Mouse (Mus musculus) bone marrow, adult 2 months (tissue): Measurements from ENCODE around the gene Cd180. TPM values are rescaled to one million over a fixed set of nuclear protein-coding genes. Genes with fewer than 3 reads are reported as not detected.

Source experiments
- H3K27ac ChIP-seq: fragments of 200-500 bp; 2 replicates; pipeline ENCODE4 v1.5.1; 2012; ENCODE audit warnings: low read depth, mild to moderate bottlenecking, control low read depth, inconsistent platforms, low read length; ENCODE audit not compliant: control insufficient read depth, poor library complexity, insufficient read depth
- H3K4me1 ChIP-seq: fragments of 200-500 bp; 2 replicates; pipeline ENCODE4 v1.6.1; 2011; ENCODE audit warnings: low read length; ENCODE audit not compliant: control insufficient read depth, insufficient read depth
- H3K4me3 ChIP-seq: fragments of 200-500 bp; replicated peaks from 2 replicates; pipeline ENCODE3; 2011; ENCODE audit warnings: mild to moderate bottlenecking, low read depth, low read length, control low read depth; ENCODE audit not compliant: control insufficient read depth
- CTCF ChIP-seq: fragments of 200-500 bp; IDR thresholded peaks from 2 replicates; pipeline ENCODE4 v1.5.1; 2011; ENCODE audit warnings: low read length, control low read depth; ENCODE audit not compliant: control insufficient read depth, insufficient read depth
- POLR2A ChIP-seq: fragments of 200-500 bp; IDR thresholded peaks from 2 replicates; pipeline ENCODE4 v1.6.1; 2011; ENCODE audit warnings: low read depth, mild to moderate bottlenecking, control low read depth, low read length, borderline replicate concordance; ENCODE audit not compliant: control insufficient read depth
- WGBS: fragments of 180-500 bp; shearing (Covaris S2); methylation state at CpG from one replicate; pipeline ENCODE4 v1.1.7; 2018; 5-methylcytosine and 5-hydroxymethylcytosine counted together
- polyA plus RNA-seq: library from polyadenylated mRNA; stranded (reverse); fragments of >200 nt; gene quantifications from 2 replicates; pipeline ENCODE4 v1.2.4, GENCODE M21; 2011; ENCODE audit warnings: low replicate concordance; ENCODE audit not compliant: missing spikeins, insufficient read depth, insufficient read length

Cd180 gene
- polyA plus RNA-seq, 1 experiment: 9.8 TPM

DNA sequence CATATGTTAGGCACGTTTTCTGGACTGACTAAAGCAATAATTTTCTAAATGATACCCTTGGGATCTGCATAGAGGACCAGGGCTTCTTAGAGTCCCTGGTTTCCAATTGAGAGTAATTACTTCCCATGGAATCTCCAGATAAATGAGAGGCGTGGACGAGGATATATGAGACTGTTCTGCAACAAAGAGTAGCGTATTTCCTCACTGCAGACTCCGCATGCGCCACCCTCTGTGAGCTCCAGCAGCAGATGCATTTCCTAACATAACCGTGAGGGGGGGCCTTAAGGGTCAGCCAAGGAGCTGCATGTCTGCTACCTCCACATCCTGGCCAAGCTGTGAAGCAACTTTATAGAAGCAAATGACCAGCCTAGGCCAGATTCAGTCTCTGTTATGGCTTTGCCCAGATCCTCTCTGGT is 81.4 kb downstream of the Cd180 start:
- Histone ChIP-seq H3K4me1 (no peaks in the 10 kb centered on the region), H3K4me3 (no peak overlapping the region), H3K27ac (no peak overlapping the region)
- TF ChIP-seq CTCF (no peak), POLR2A (no peak)
- WGBS: 80% methylated on average over 7 of the region's 7 CpGs

DNA sequence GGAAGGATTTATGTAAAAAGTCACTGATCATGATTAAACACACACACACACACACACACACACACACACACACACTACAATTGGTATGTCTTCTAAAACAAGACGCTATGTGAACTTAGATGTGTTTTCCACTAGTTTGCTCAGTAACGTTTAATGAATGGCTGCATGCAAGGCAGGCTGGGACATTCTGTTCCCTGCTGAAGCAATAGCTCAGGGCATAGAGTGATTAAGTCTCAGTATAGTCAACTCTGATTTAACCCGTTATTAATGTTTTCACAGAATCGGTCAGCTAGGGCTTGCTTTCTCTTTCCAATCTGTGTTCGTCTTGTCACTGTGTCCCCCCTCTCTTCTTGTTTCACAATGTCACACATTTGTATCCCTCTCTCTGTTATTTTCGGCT is 82.1 kb downstream of the Cd180 start:
- WGBS: 88% methylated on average over 6 of the region's 6 CpGs
- Histone ChIP-seq H3K4me3 (no peak overlapping the region), H3K27ac (no peak overlapping the region), H3K4me1 (no peaks in the 10 kb centered on the region)
- TF ChIP-seq CTCF (no peak), POLR2A (no peak)

DNA sequence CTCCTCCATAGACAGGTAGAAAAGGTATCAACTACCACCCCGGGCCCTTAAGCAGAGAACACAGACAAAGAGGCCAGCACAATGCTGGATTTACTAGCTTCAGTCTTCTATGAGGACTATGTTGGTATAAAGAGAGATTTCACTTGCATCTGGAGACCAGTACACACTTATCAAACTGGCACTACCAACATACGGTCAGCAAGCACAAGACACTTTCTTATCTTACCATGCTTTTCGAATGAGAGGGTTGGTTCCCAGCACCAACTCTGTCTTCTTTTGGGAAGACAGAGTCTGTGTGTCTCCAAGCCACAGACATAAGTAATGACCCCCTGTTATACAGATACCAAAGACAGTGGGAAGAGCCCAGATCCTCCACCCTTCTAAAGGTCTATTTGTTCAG is 85.5 kb downstream of the Cd180 start:
- 67% methylated on average over 3 of the region's 3 CpGs for WGBS
- no peak for TF ChIP-seq CTCF
- TF ChIP-seq POLR2A: no peak
- H3K4me3 ChIP-seq: no peak overlapping the region
- H3K27ac ChIP-seq: no peak overlapping the region
- H3K4me1 ChIP-seq: no peaks in the 10 kb centered on the region

DNA sequence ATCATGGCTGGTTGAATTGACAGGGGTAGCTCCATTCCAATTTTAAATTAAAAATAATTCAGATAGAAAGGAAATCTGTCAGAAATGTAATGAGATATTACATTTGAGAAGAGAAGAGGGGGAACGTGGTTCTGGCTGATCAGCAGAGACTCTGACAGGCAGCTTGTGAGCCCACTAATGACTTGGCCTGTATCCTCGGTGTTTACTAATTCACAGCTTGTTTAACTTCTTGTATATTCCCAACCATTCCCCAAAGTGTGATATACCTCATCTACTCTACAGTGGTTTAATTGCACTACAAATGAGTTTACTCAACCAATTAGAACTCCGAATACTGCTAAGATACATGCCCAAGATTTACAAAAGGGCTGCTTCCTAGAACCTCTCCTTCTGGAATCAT is 85.9 kb downstream of the Cd180 start:
- Histone ChIP-seq H3K4me1 (no peaks in the 10 kb centered on the region), H3K4me3 (no peak overlapping the region), H3K27ac (no peak overlapping the region)
- no peak for TF ChIP-seq POLR2A
- 85% methylated on average over 3 of the region's 3 CpGs for WGBS

- no peak for TF ChIP-seq CTCF
- TF ChIP-seq POLR2A: no peak
- 87% methylated on average over 7 of the region's 7 CpGs for WGBS
- Histone ChIP-seq H3K4me3 (no peak overlapping the region), H3K4me1 (no peaks in the 10 kb centered on the region), H3K27ac (no peak overlapping the region)
Measured at GRCm38 (mm10) chr13:102783531-102784310, 90.4 kb downstream of the Cd180 start.

- TF ChIP-seq POLR2A (no peak), CTCF (no peak)
- H3K27ac ChIP-seq: no peak overlapping the region
- WGBS: 91% methylated on average over 10 of the region's 10 CpGs
- no peak overlapping the region for H3K4me3 ChIP-seq
- no peaks in the 10 kb centered on the region for H3K4me1 ChIP-seq
Measured at GRCm38 (mm10) chr13:102786666-102787230, 93.4 kb downstream of the Cd180 start.
